Comparison of ENCODE assay signal across 16 mouse cellular contexts in the genomic region with DNA sequence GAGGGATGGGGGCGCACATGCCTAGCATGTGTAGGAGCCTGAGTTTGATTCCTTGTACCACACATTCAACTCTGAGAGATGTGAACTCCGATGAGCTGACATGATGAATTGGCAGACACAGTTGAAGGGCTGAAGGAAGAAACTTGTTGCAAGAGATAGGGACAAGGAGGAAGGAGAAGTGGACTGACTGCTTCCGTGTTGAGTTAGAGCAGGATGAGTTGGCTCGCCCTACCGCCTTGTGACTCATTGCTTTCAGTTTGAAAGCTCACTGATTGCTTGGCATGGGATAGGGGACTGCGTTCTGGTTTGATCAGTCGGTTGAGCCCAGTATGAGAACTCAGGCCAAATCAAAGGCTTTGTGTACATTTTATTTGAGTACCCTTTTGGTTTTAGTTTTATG. TPM values are rescaled to one million over a fixed set of nuclear protein-coding genes. Genes with fewer than 3 reads are reported as not detected.
A peak's percentile ranks its signal among the peaks of the same experiment; 100 is the strongest.
DNase-seq lines count a peak whose midpoint lies in the region.
"Had no signal": no experiment of that assay in that cellular context is flagged by ENCODE, and none has a peak within 500 bp of the region (broad histone marks: within the 10 kb centered on the region; RNA-seq: fewer than 3 reads in every experiment).

No protein-coding gene starts in this region.

- H3K4me3 ChIP-seq in megakaryocyte, embryonic 14.5 days (replicated peaks) = peak overlapping the region; percentile 88
- H3K4me3 ChIP-seq: embryonic facial prominence, embryonic 10.5 days; hindbrain, embryonic 15.5 days; liver, embryonic 13.5 days; midbrain, embryonic 15.5 days had no signal

- peaks cover 3% of the 10 kb centered on the region for H3K27me3 ChIP-seq in megakaryocyte, embryonic 14.5 days (replicated peaks)
- H3K27me3 ChIP-seq: hindbrain, embryonic 15.5 days; liver, embryonic 13.5 days; midbrain, embryonic 15.5 days had no signal

- H3K9me3 ChIP-seq in megakaryocyte, embryonic 14.5 days = 0 out of 2 replicates have a peak, but pooled peaks cover 3% of the 10 kb centered on the region
- H3K9me3 ChIP-seq: embryonic facial prominence, embryonic 10.5 days; hindbrain, embryonic 15.5 days; liver, embryonic 13.5 days; midbrain, embryonic 15.5 days had no signal

- DNase-seq in adrenal gland, postnatal 14 days = peak; percentile 24
- DNase-seq in adrenal gland, postnatal 10 days = no peak
- peak; percentile 44 for DNase-seq in urinary bladder, postnatal 14 days (ENCODE audit: low spot score)
- no peak for DNase-seq in urinary bladder, adult 2 months (ENCODE audit: low spot score)
- DNase-seq in kidney, postnatal 4 days = no peak
- no peak for DNase-seq in cerebellum, adult 8-10 months
- DNase-seq in layer of hippocampus, adult 8-10 months (ENCODE audit: low spot score in 2 of 2) = no peak
- DNase-seq: cerebellum, postnatal 14 days; kidney, adult 11 months; kidney, postnatal 10 days; liver, embryonic 13.5 days; lung, postnatal 14 days had no signal

- peaks cover 41% of the 10 kb centered on the region for H3K4me1 ChIP-seq in megakaryocyte, embryonic 14.5 days
- H3K4me1 ChIP-seq: embryonic facial prominence, embryonic 10.5 days; hindbrain, embryonic 15.5 days; midbrain, embryonic 15.5 days had no signal

- peaks cover 5% of the 10 kb centered on the region for H3K36me3 ChIP-seq in megakaryocyte, embryonic 14.5 days (replicated peaks; ENCODE audit: low read length)
- H3K36me3 ChIP-seq: hindbrain, embryonic 15.5 days; liver, embryonic 13.5 days; midbrain, embryonic 15.5 days had no signal

RNA-seq across cellular contexts. Expression of a gene that starts 34.6 kb away (rescaled TPM):
- 51.6 and 57.2 TPM in 2 replicates for total RNA-seq in adrenal gland, postnatal 14 days (2021)
- total RNA-seq in adrenal gland, postnatal 10 days (2021) = 10 to 100 TPM; 36.5 to 47.0 TPM
- polyA plus RNA-seq in urinary bladder, adult 2 months (2012; rRNA removed) = 12.3 and 14.5 TPM in 2 replicates
- polyA plus RNA-seq in megakaryocyte, embryonic 14.5 days (2012; ENCODE audit: insufficient read depth, low replicate concordance) = 2.4 TPM in 1 of 2 replicates, not detected in the other
- total RNA-seq in layer of hippocampus, adult 8-10 months (2022) = 100 to 1,000 TPM in 3 of 4 experiments, 10 to 100 TPM in 1; 95.0 to 117 (median 110) TPM

Comparison
In these comparisons a context has a peak if more than half of its experiments do, and no peak if none do; other contexts are left out.
1. DNase-seq: peak in adrenal gland, postnatal 14 days (single experiment) and urinary bladder, postnatal 14 days (single experiment); none in adrenal gland, postnatal 10 days (single experiment), urinary bladder, adult 2 months (single experiment), kidney, postnatal 4 days (0 of 2), cerebellum, adult 8-10 months (single experiment) and layer of hippocampus, adult 8-10 months (0 of 2).